Mouse (Mus musculus) embryonic facial prominence, embryonic 12.5 days (tissue): ENCODE measurements around the gene Slc35e3. TPM values are rescaled to one million over a fixed set of nuclear protein-coding genes. Genes with fewer than 3 reads are reported as not detected.

ENCODE experiments used
- ATAC-seq: fragments of 200-750 bp; cut with Nextera tagmentation; 2 replicates; pipeline ENCODE4 v1.8.0; 2017; ENCODE audit not compliant: insufficient number of reproducible peaks, insufficient read depth, low FRiP score, low TSS enrichment
- H3K27ac ChIP-seq: fragments of 300-500 bp; sonication (generic); 2 replicates; pipeline ENCODE4 v1.5.1; 2016; ENCODE audit warnings: mild to moderate bottlenecking
- H3K27me3 ChIP-seq: fragments of 300-500 bp; sonication (generic); 2 replicates; pipeline ENCODE4 v1.6.1; 2016; ENCODE audit warnings: mild to moderate bottlenecking, moderate library complexity
- H3K36me3 ChIP-seq: fragments of 300-500 bp; sonication (generic); 2 replicates; pipeline ENCODE4 v1.6.1; 2016; ENCODE audit warnings: mild to moderate bottlenecking
- H3K4me1 ChIP-seq: fragments of 300-500 bp; sonication (generic); 2 replicates; pipeline ENCODE4 v1.6.1; 2016
- H3K4me2 ChIP-seq: fragments of 300-500 bp; sonication (generic); replicated peaks from 2 replicates; pipeline ENCODE4 v1.6.1; 2016; ENCODE audit warnings: mild to moderate bottlenecking, moderate library complexity
- H3K4me3 ChIP-seq: fragments of 300-500 bp; sonication (generic); 2 replicates; pipeline ENCODE4 v1.5.1; 2016; ENCODE audit warnings: mild to moderate bottlenecking
- H3K9ac ChIP-seq: fragments of 300-500 bp; sonication (generic); 2 replicates; pipeline ENCODE4 v1.6.1; 2016; ENCODE audit warnings: mild to moderate bottlenecking, moderate library complexity
- H3K9me3 ChIP-seq: fragments of 300-500 bp; sonication (generic); 2 replicates; pipeline ENCODE4 v1.6.1; 2016; ENCODE audit warnings: mild to moderate bottlenecking, moderate library complexity
- WGBS: fragments of 180-500 bp; shearing (Covaris S2); methylation state at CpG from one replicate; pipeline ENCODE4 v1.1.7; 2016; 5-methylcytosine and 5-hydroxymethylcytosine counted together
- polyA plus RNA-seq: library from polyadenylated mRNA; unstranded; fragments of >200 nt; fragmentation: Nextera tagmentation; extraction: Ambion mirVana; gene quantifications from 2 replicates; pipeline ENCODE4 v1.2.1, GENCODE M21; 2016

Slc35e3 gene
- polyA plus RNA-seq, 1 experiment from 2014 or later, result 39.5 TPM

GRCm38 (mm10) chr10:117695027-117695426 lies 51.1 kb downstream of the Slc35e3 start:
- Histone ChIP-seq H3K4me1 (no peaks in the 10 kb centered on the region), H3K27ac (no peak overlapping the region), H3K36me3 (peaks cover 90% of the 10 kb centered on the region), H3K9ac (no peak overlapping the region), H3K27me3 (no peaks in the 10 kb centered on the region), H3K4me2 (no peak overlapping the region), H3K4me3 (no peak overlapping the region), H3K9me3 (no peaks in the 10 kb centered on the region)
- ATAC-seq, result no peak
- WGBS, result 92% methylated on average over 4 of the region's 4 CpGs

- 92% methylated on average over 6 of the region's 6 CpGs for WGBS
- no peak overlapping the region for H3K4me3 ChIP-seq
- no peaks in the 10 kb centered on the region for H3K9me3 ChIP-seq
- no peak overlapping the region for H3K27ac ChIP-seq
- H3K4me1 ChIP-seq, result no peaks in the 10 kb centered on the region
- H3K27me3 ChIP-seq, result no peaks in the 10 kb centered on the region
- ATAC-seq, result no peak
- H3K36me3 ChIP-seq, result peaks cover 88% of the 10 kb centered on the region
- no peak overlapping the region for H3K4me2 ChIP-seq
- H3K9ac ChIP-seq, result no peak overlapping the region
Measured at GRCm38 (mm10) chr10:117694255-117694953, 51.8 kb downstream of the Slc35e3 start.

- no peak overlapping the region for H3K9ac ChIP-seq
- peaks cover 86% of the 10 kb centered on the region for H3K36me3 ChIP-seq
- H3K27me3 ChIP-seq, result no peaks in the 10 kb centered on the region
- no peak overlapping the region for H3K4me2 ChIP-seq
- no peak overlapping the region for H3K4me3 ChIP-seq
- H3K27ac ChIP-seq, result no peak overlapping the region
- H3K9me3 ChIP-seq, result no peaks in the 10 kb centered on the region
- WGBS, result 94% methylated on average over 5 of the region's 5 CpGs
- ATAC-seq, result no peak
- H3K4me1 ChIP-seq, result no peaks in the 10 kb centered on the region
Measured at GRCm38 (mm10) chr10:117692953-117693352, 53.2 kb downstream of the Slc35e3 start.

DNA sequence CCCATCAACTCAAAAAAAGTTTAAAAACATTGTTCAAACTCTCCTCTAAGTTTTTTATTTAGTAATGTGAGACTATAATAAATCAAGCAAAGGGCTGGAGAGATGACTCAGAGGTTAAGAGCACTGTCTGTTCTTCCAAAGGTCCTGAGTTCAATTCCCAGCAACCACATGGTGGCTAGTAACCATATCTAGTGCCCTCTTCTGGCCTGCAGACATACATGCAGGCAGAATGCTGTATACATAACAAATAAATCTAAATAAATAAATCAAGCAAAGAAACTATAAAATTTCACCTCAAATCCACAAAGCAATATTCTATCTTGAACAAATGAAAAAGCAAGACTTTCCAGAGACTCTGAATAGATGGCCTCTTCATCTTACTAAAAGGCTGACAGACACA lies 54.0 kb downstream of the Slc35e3 start:
- Histone ChIP-seq H3K4me1 (no peaks in the 10 kb centered on the region), H3K27ac (no peak overlapping the region), H3K4me2 (no peak overlapping the region), H3K27me3 (no peaks in the 10 kb centered on the region), H3K9me3 (no peaks in the 10 kb centered on the region), H3K4me3 (no peak overlapping the region), H3K9ac (no peak overlapping the region), H3K36me3 (peaks cover 78% of the 10 kb centered on the region)
- no peak for ATAC-seq

- Histone ChIP-seq H3K27me3 (no peaks in the 10 kb centered on the region), H3K36me3 (peaks cover 71% of the 10 kb centered on the region), H3K4me1 (no peaks in the 10 kb centered on the region), H3K4me2 (no peak overlapping the region), H3K9ac (no peak overlapping the region), H3K4me3 (no peak overlapping the region), H3K9me3 (no peaks in the 10 kb centered on the region), H3K27ac (no peak overlapping the region)
- ATAC-seq, result no peak
- 97% methylated on average over 10 of the region's 10 CpGs for WGBS
Measured at GRCm38 (mm10) chr10:117691389-117691968, 54.7 kb downstream of the Slc35e3 start.

GRCm38 (mm10) chr10:117690770-117691296 lies 55.3 kb downstream of the Slc35e3 start:
- H3K4me1 ChIP-seq, result no peaks in the 10 kb centered on the region
- 97% methylated on average over 3 of the region's 3 CpGs for WGBS
- H3K27ac ChIP-seq, result no peak overlapping the region
- H3K9ac ChIP-seq, result no peak overlapping the region
- H3K9me3 ChIP-seq, result no peaks in the 10 kb centered on the region
- peaks cover 65% of the 10 kb centered on the region for H3K36me3 ChIP-seq
- ATAC-seq, result no peak
- no peaks in the 10 kb centered on the region for H3K27me3 ChIP-seq
- no peak overlapping the region for H3K4me2 ChIP-seq
- no peak overlapping the region for H3K4me3 ChIP-seq

DNA sequence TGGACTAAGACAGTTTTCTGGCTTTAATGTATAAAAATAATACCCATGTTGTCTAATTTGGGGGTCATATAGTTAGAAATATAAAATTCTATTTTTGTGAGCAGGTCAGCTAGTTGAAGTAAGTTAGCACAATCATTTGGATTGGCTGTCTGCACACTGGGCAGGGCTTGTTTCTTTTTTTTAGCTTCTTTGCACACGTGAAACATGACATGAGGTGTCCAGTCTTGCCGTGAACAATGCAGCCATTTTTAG lies 56.1 kb downstream of the Slc35e3 start:
- Histone ChIP-seq H3K9me3 (no peaks in the 10 kb centered on the region), H3K36me3 (peaks cover 57% of the 10 kb centered on the region), H3K9ac (no peak overlapping the region), H3K4me2 (no peak overlapping the region), H3K27ac (no peak overlapping the region), H3K4me1 (no peaks in the 10 kb centered on the region), H3K27me3 (no peaks in the 10 kb centered on the region), H3K4me3 (no peak overlapping the region)
- 83% methylated on average over 2 of the region's 2 CpGs for WGBS
- no peak for ATAC-seq

DNA sequence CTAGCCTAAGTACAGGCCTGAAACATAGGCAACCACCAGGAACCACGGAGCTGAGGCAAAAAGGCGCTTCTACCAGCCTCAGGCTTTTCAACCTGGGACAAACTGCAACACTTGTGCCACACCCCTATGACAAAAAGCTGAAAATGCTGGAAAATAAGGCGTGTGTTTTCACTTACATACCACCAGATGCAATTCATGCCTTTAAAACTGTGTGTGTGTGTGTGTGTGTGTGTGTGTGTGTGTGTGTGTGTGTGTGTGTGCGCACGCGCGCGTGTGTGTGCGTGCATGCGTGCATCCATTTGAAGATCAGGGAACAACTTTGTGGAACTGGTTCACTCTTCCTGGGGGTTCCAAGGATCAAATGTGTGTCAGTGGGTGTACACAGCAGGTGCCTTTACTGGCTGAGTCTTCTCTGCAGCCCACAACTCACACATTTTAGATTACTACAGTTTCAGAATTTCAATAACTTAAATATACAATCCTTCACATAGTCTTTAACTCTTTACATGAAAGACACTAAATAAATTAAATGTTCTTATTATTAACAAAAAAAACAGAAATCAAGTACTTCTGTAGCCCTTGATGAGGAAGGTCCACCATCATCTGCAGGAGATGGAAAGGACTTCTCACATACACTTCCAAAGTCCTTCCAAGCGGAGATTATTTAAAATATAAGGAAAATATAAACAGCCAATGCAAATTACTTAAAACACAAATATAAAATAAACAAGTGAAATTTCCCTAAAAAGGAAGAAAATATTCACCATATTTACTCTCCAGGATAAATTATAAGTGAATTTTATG lies 56.7 kb downstream of the Slc35e3 start:
- H3K9ac ChIP-seq, result no peak overlapping the region
- ATAC-seq, result no peak
- H3K27me3 ChIP-seq, result no peaks in the 10 kb centered on the region
- no peak overlapping the region for H3K4me3 ChIP-seq
- WGBS, result 94% methylated on average over 11 of the region's 11 CpGs
- no peak overlapping the region for H3K27ac ChIP-seq
- no peaks in the 10 kb centered on the region for H3K9me3 ChIP-seq
- H3K4me2 ChIP-seq, result no peak overlapping the region
- no peaks in the 10 kb centered on the region for H3K4me1 ChIP-seq
- H3K36me3 ChIP-seq, result peaks cover 52% of the 10 kb centered on the region

DNA sequence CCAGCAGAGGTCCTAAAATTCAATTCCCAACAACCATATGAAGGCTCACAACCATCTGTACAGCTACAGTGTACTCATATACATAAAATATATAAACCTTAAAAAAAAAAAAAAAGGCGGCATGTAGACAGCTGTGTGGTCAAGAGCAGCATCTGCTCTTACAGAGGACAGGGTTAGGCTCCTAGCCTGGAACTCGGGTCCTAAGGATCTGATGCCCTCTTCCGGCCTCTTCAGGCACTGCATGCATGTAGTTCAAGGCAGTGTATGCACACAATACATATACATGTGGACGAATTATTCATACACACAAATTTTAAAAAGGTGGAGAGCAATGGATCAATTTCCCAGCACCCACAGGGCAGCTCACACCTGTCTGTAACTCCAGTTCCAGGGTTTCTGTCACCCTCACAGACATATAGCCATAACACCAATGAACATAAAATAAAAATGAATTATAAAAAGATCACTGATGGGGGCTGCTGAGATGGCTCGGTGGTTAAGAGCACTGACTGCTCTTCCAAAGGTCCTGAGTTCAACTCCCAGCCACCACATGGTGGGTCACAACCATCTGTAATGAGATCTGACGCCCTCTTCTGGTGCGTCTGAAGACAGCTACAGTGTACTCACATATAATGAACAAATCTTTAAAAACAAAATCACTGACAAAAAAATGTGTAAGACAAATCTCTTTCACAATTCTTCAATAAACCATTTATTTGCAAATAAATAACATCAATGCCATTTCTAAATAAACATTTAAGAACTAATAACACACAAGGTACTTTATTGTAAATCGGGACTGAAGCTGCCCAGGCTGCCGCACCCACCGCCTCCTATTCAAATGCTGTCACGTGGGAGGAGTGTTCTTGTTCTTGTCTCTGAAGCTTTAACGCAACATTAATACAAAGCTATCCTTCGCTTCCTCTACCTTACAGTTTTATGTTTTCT lies 57.7 kb downstream of the Slc35e3 start:
- 87% methylated on average over 13 of the region's 13 CpGs for WGBS
- Histone ChIP-seq H3K4me2 (no peak overlapping the region), H3K27ac (no peak overlapping the region), H3K27me3 (no peaks in the 10 kb centered on the region), H3K9ac (no peak overlapping the region), H3K36me3 (peaks cover 44% of the 10 kb centered on the region), H3K4me1 (no peaks in the 10 kb centered on the region; the same call in 1 of the 2 replicates), H3K4me3 (no peak overlapping the region), H3K9me3 (no peaks in the 10 kb centered on the region)
- ATAC-seq, result peak; percentile 64; the same call in 1 of the 2 replicates

DNA sequence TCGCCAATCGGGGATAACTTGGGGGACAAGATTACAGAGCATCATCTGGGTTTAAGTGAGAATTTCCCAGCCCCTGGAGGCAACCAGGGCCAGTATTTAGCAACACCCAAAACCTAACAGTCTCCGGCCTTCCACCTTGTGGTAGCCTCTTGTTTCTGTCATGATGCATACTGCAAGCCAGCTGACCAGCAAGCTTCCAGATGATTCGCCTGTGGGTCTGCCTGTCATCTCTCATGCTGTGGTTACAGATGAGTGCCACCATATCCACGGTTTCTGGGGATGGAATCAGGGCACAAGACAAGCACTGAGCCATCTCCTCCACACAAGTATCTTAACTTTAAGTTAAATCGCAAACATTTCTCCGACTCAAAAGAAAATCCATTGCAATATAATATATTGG lies 58.6 kb downstream of the Slc35e3 start:
- H3K27me3 ChIP-seq, result no peaks in the 10 kb centered on the region
- no peaks in the 10 kb centered on the region; the same call in 1 of the 2 replicates for H3K4me1 ChIP-seq
- H3K4me2 ChIP-seq, result no peak overlapping the region
- H3K4me3 ChIP-seq, result no peak overlapping the region
- 89% methylated on average over 7 of the region's 7 CpGs for WGBS
- no peak overlapping the region for H3K9ac ChIP-seq
- H3K36me3 ChIP-seq, result peaks cover 38% of the 10 kb centered on the region
- no peak overlapping the region for H3K27ac ChIP-seq
- H3K9me3 ChIP-seq, result no peaks in the 10 kb centered on the region
- ATAC-seq, result no peak

- WGBS, result 79% methylated on average over 3 of the region's 3 CpGs
- Histone ChIP-seq H3K4me1 (no peaks in the 10 kb centered on the region; the same call in 1 of the 2 replicates), H3K9me3 (no peaks in the 10 kb centered on the region), H3K27ac (no peak overlapping the region), H3K36me3 (peaks cover 32% of the 10 kb centered on the region), H3K4me3 (no peak overlapping the region), H3K9ac (no peak overlapping the region), H3K27me3 (no peaks in the 10 kb centered on the region), H3K4me2 (no peak overlapping the region)
- ATAC-seq, result no peak
Measured at GRCm38 (mm10) chr10:117687018-117687417, 59.1 kb downstream of the Slc35e3 start.
